Mouse (Mus musculus): ENCODE measurements around the gene Ptprn2. TPM values are rescaled to one million over a fixed set of nuclear protein-coding genes. Genes with fewer than 3 reads are reported as not detected.

Ptprn2 gene
- polyA plus RNA-seq, 1 experiment, result 0.37 TPM

DNA sequence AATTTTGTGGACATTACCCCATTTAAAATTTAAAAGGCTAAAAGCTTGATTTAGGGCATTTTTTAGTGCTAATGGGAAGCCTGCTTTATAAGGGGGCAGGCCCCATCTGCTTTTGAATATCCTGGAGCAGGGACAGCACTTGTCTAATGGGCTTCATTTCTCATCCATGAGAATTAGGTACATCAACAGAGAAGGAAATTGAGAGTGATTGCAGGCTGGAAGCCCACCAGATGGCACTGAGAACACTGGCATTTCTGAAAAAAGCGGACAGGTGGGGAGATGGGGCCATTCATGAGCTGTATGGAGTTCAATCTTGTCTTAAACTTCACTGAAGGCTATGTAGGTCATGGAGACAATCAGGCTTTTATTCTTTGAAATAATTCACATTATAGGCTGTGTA, 267.3 kb downstream of the Ptprn2 start:
- no peak overlapping the region for H3K27ac ChIP-seq (ENCODE audit: insufficient read depth, low read length)
- no peak overlapping the region for H3K9ac ChIP-seq (ENCODE audit: low read depth, poor library complexity, severe bottlenecking)
- no peaks in the 10 kb centered on the region for H3K36me3 ChIP-seq (ENCODE audit: control insufficient read depth, insufficient read depth, low read length, poor library complexity, severe bottlenecking)
- no peaks in the 10 kb centered on the region for H3K4me1 ChIP-seq (ENCODE audit: control insufficient read depth, insufficient read depth, low read length)
- no peak overlapping the region for H3K4me3 ChIP-seq (ENCODE audit: low read depth, low read length)
- H3K9me3 ChIP-seq (replicated peaks; ENCODE audit: control insufficient read depth, insufficient read depth, low read length, poor library complexity, severe bottlenecking), result no peaks in the 10 kb centered on the region
- no peaks in the 10 kb centered on the region for H3K27me3 ChIP-seq (ENCODE audit: control insufficient read depth, insufficient read depth, low read length, poor library complexity, severe bottlenecking)
- TF ChIP-seq EP300 (IDR thresholded peaks at IDR 0.05; ENCODE audit: insufficient read depth, low read depth, low read length), result no peak

DNA sequence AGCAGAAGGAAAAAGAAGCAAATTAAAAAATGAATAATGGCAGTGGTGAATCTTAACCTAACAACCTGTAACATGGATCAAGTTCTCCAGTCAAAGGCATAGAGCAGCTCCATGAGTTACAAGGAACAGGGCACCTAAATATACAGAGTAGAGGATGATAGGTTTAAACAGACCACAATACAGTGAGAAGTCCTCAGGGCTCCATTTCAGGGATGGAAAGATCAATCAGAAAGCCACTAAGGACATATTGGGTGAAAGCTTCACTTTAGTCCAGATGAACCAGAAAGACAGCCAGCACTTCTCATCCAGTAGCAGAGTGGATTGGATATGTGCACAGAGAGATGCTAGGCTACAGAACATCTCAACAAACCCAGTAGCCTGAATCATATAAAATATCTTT, 278.4 kb downstream of the Ptprn2 start:
- TF ChIP-seq CTCF (IDR thresholded peaks at IDR 0.05; ENCODE audit: low read depth, low read length), result no peak
- TF ChIP-seq EP300 (IDR thresholded peaks at IDR 0.05; ENCODE audit: insufficient read depth, low read depth, low read length), result no peak
- no peak for TF ChIP-seq POLR2A (IDR thresholded peaks at IDR 0.05; ENCODE audit: insufficient read depth, low read length)
- Histone ChIP-seq H3K4me3 (ENCODE audit: low read depth, low read length) (no peak overlapping the region), H3K27me3 (ENCODE audit: control insufficient read depth, insufficient read depth, low read length, poor library complexity, severe bottlenecking) (no peaks in the 10 kb centered on the region), H3K27ac (ENCODE audit: insufficient read depth, low read length) (no peak overlapping the region), H3K9me3 (replicated peaks; ENCODE audit: control insufficient read depth, insufficient read depth, low read length, poor library complexity, severe bottlenecking) (no peaks in the 10 kb centered on the region), H3K9ac (ENCODE audit: low read depth, poor library complexity, severe bottlenecking) (no peak overlapping the region), H3K36me3 (ENCODE audit: control insufficient read depth, insufficient read depth, low read length, poor library complexity, severe bottlenecking) (no peaks in the 10 kb centered on the region), H3K4me1 (ENCODE audit: control insufficient read depth, insufficient read depth, low read length) (no peaks in the 10 kb centered on the region)

GRCm38 (mm10) chr12:116770911-116771310, 285.4 kb downstream of the Ptprn2 start:
- Histone ChIP-seq H3K27ac (ENCODE audit: insufficient read depth, low read length) (no peak overlapping the region), H3K27me3 (ENCODE audit: control insufficient read depth, insufficient read depth, low read length, poor library complexity, severe bottlenecking) (no peaks in the 10 kb centered on the region), H3K4me1 (ENCODE audit: control insufficient read depth, insufficient read depth, low read length) (no peaks in the 10 kb centered on the region), H3K9me3 (replicated peaks; ENCODE audit: control insufficient read depth, insufficient read depth, low read length, poor library complexity, severe bottlenecking) (no peaks in the 10 kb centered on the region), H3K9ac (ENCODE audit: low read depth, poor library complexity, severe bottlenecking) (no peak overlapping the region), H3K36me3 (ENCODE audit: control insufficient read depth, insufficient read depth, low read length, poor library complexity, severe bottlenecking) (no peaks in the 10 kb centered on the region), H3K4me3 (ENCODE audit: low read depth, low read length) (no peak overlapping the region)
- TF ChIP-seq POLR2A (IDR thresholded peaks at IDR 0.05; ENCODE audit: insufficient read depth, low read length) (no peak), EP300 (IDR thresholded peaks at IDR 0.05; ENCODE audit: insufficient read depth, low read depth, low read length) (no peak), CTCF (IDR thresholded peaks at IDR 0.05; ENCODE audit: low read depth, low read length) (no peak)

DNA sequence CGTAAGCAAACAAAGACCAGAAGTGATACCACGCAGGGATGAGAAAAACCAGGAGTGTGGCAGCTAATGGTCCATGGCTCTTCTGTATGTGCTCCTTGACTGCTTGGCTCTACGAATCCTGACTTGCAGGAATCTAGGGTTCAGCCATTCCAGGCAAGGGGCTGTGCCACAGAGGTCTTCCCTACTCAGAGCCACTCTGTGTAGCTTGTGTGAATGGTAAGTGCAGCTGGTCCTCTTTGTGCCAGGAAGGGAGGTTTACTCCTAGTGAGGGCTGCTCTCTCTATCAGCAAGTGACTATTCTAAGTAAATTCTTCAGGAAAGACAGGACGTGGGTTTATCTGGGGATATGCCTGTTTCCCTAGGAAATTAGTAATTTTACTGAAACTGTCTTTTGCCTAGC, 286.0 kb downstream of the Ptprn2 start:
- H3K9me3 ChIP-seq (replicated peaks; ENCODE audit: control insufficient read depth, insufficient read depth, low read length, poor library complexity, severe bottlenecking), result no peaks in the 10 kb centered on the region
- TF ChIP-seq EP300 (IDR thresholded peaks at IDR 0.05; ENCODE audit: insufficient read depth, low read depth, low read length), result no peak
- TF ChIP-seq CTCF (IDR thresholded peaks at IDR 0.05; ENCODE audit: low read depth, low read length), result no peak
- no peak for TF ChIP-seq POLR2A (IDR thresholded peaks at IDR 0.05; ENCODE audit: insufficient read depth, low read length)
- H3K4me1 ChIP-seq (ENCODE audit: control insufficient read depth, insufficient read depth, low read length), result no peaks in the 10 kb centered on the region
- no peak overlapping the region for H3K9ac ChIP-seq (ENCODE audit: low read depth, poor library complexity, severe bottlenecking)
- H3K27ac ChIP-seq (ENCODE audit: insufficient read depth, low read length), result no peak overlapping the region
- H3K36me3 ChIP-seq (ENCODE audit: control insufficient read depth, insufficient read depth, low read length, poor library complexity, severe bottlenecking), result no peaks in the 10 kb centered on the region
- H3K27me3 ChIP-seq (ENCODE audit: control insufficient read depth, insufficient read depth, low read length, poor library complexity, severe bottlenecking), result no peaks in the 10 kb centered on the region
- no peak overlapping the region for H3K4me3 ChIP-seq (ENCODE audit: low read depth, low read length)

- H3K9ac ChIP-seq (ENCODE audit: low read depth, poor library complexity, severe bottlenecking), result no peak overlapping the region
- no peak for TF ChIP-seq CTCF (IDR thresholded peaks at IDR 0.05; ENCODE audit: low read depth, low read length)
- no peak for TF ChIP-seq POLR2A (IDR thresholded peaks at IDR 0.05; ENCODE audit: insufficient read depth, low read length)
- no peak for TF ChIP-seq EP300 (IDR thresholded peaks at IDR 0.05; ENCODE audit: insufficient read depth, low read depth, low read length)
- no peak overlapping the region for H3K4me3 ChIP-seq (ENCODE audit: low read depth, low read length)
- no peaks in the 10 kb centered on the region for H3K9me3 ChIP-seq (replicated peaks; ENCODE audit: control insufficient read depth, insufficient read depth, low read length, poor library complexity, severe bottlenecking)
- H3K36me3 ChIP-seq (ENCODE audit: control insufficient read depth, insufficient read depth, low read length, poor library complexity, severe bottlenecking), result no peaks in the 10 kb centered on the region
- H3K27ac ChIP-seq (ENCODE audit: insufficient read depth, low read length), result no peak overlapping the region
- no peaks in the 10 kb centered on the region for H3K4me1 ChIP-seq (ENCODE audit: control insufficient read depth, insufficient read depth, low read length)
- no peaks in the 10 kb centered on the region for H3K27me3 ChIP-seq (ENCODE audit: control insufficient read depth, insufficient read depth, low read length, poor library complexity, severe bottlenecking)
These were observed 286.6 kb downstream of the Ptprn2 start for GRCm38 (mm10) chr12:116772081-116772566.

DNA sequence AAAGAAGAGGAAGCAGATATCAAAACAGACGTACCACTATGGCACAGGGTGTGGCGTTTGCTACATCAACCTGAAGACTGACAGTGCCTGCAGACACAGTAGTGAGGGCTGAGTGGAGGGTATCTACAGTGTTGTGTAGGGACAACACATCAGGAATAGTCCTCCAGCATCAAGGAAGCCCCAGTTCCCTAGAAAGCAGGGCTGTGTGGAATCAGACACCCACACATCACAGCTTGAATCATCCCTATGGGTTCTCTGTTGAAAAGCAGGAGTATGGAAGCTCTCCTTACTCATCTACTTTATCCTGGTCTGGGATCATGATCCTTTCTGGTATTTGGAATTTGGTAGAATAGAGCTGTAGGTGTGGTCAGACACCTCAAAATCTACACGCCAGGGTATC, 287.8 kb downstream of the Ptprn2 start:
- H3K27me3 ChIP-seq (ENCODE audit: control insufficient read depth, insufficient read depth, low read length, poor library complexity, severe bottlenecking), result no peaks in the 10 kb centered on the region
- TF ChIP-seq POLR2A (IDR thresholded peaks at IDR 0.05; ENCODE audit: insufficient read depth, low read length), result no peak
- TF ChIP-seq EP300 (IDR thresholded peaks at IDR 0.05; ENCODE audit: insufficient read depth, low read depth, low read length), result no peak
- TF ChIP-seq CTCF (IDR thresholded peaks at IDR 0.05; ENCODE audit: low read depth, low read length), result no peak
- no peaks in the 10 kb centered on the region for H3K9me3 ChIP-seq (replicated peaks; ENCODE audit: control insufficient read depth, insufficient read depth, low read length, poor library complexity, severe bottlenecking)
- H3K4me1 ChIP-seq (ENCODE audit: control insufficient read depth, insufficient read depth, low read length), result no peaks in the 10 kb centered on the region
- H3K36me3 ChIP-seq (ENCODE audit: control insufficient read depth, insufficient read depth, low read length, poor library complexity, severe bottlenecking), result no peaks in the 10 kb centered on the region
- no peak overlapping the region for H3K9ac ChIP-seq (ENCODE audit: low read depth, poor library complexity, severe bottlenecking)
- no peak overlapping the region for H3K4me3 ChIP-seq (ENCODE audit: low read depth, low read length)
- H3K27ac ChIP-seq (ENCODE audit: insufficient read depth, low read length), result no peak overlapping the region

Measured in ES-Bruce4 (cell line).